In the genomic region with DNA sequence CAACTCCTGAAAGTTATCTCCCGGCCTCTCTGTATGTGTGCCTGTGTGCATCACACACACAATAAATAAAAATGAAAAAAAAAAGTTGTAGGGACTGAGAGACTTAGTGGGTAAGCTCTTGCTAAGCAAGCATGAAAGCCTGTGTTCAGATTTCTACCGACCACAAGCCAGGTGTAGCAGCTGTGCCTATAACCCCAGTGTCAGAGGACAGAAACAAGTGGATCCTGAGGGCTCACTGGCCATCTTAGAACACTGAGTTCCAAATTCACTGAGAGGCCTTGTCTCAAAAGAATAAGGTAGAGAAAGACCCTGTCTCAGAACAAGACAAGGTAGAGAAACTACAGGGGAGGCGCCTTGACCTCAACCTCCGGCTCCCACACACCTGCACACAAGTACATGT, we compare ENCODE assay signal across 24 mouse cellular contexts. TPM values are rescaled to one million over a fixed set of nuclear protein-coding genes. Genes with fewer than 3 reads are reported as not detected.
"Had no signal": no experiment of that assay in that cellular context is flagged by ENCODE, and none has a peak within 500 bp of the region (broad histone marks: within the 10 kb centered on the region; RNA-seq: fewer than 3 reads in every experiment).

No protein-coding gene starts in this region.

- H3K27me3 ChIP-seq: liver, embryonic 12.5 days; liver, embryonic 15.5 days; megakaryocyte, embryonic 14.5 days had no signal

- H3K9ac ChIP-seq: limb, embryonic 13.5 days; liver, embryonic 12.5 days; liver, embryonic 15.5 days; lung, embryonic 15.5 days; midbrain, embryonic 13.5 days; neural tube, embryonic 13.5 days had no signal

- H3K4me2 ChIP-seq: limb, embryonic 13.5 days; liver, embryonic 12.5 days; liver, embryonic 15.5 days; lung, embryonic 15.5 days; midbrain, embryonic 13.5 days; neural tube, embryonic 13.5 days had no signal

- H3K36me3 ChIP-seq: limb, embryonic 10.5 days; limb, embryonic 13.5 days; liver, embryonic 12.5 days; liver, embryonic 15.5 days; lung, embryonic 15.5 days; midbrain, embryonic 10.5 days; midbrain, embryonic 13.5 days; neural tube, embryonic 13.5 days had no signal

- ATAC-seq: intestine, embryonic 16.5 days; liver, embryonic 12.5 days; midbrain, embryonic 13.5 days; midbrain, embryonic 16.5 days had no signal

- H3K4me3 ChIP-seq: layer of hippocampus, adult 2 months; limb, embryonic 10.5 days; limb, embryonic 13.5 days; liver, embryonic 12.5 days; liver, embryonic 15.5 days; lung, embryonic 15.5 days; megakaryocyte, embryonic 14.5 days; midbrain, embryonic 10.5 days; midbrain, embryonic 13.5 days; myocyte; neural tube, embryonic 13.5 days had no signal

- DNase-seq: kidney, adult 18-20 months; kidney, adult 9 months; kidney, postnatal 25 days; layer of hippocampus, adult 9-11 months; liver; lung, adult 18-20 months; lung, postnatal 10 days; lung, postnatal 36 days; right cerebral cortex, postnatal 14 days; right cerebral cortex, postnatal 4 days had no signal

- H3K27ac ChIP-seq: layer of hippocampus, adult 2 months; limb, embryonic 10.5 days; limb, embryonic 13.5 days; liver, embryonic 12.5 days; liver, embryonic 15.5 days; lung, embryonic 15.5 days; midbrain, embryonic 10.5 days; midbrain, embryonic 13.5 days; neural tube, embryonic 13.5 days had no signal

- H3K9me3 ChIP-seq: limb, embryonic 10.5 days; limb, embryonic 13.5 days; liver, embryonic 12.5 days; liver, embryonic 15.5 days; lung, embryonic 15.5 days; megakaryocyte, embryonic 14.5 days; midbrain, embryonic 10.5 days; midbrain, embryonic 13.5 days; neural tube, embryonic 13.5 days had no signal

RNA-seq across cellular contexts. Expression of a gene that starts 25.3 kb away (rescaled TPM):
- total RNA-seq: neutrophil, adult 5-6 weeks had no signal
- polyA plus RNA-seq: liver, embryonic 15.5 days had no signal
